Mouse (Mus musculus): Measurements from ENCODE around the gene Il6ra. TPM values are rescaled to one million over a fixed set of nuclear protein-coding genes. Genes with fewer than 3 reads are reported as not detected.
A peak's percentile ranks its signal among the peaks of the same experiment; 100 is the strongest.

Il6ra gene
- polyA plus RNA-seq, 1 experiment from 2014 or later: 0.45 TPM

DNA sequence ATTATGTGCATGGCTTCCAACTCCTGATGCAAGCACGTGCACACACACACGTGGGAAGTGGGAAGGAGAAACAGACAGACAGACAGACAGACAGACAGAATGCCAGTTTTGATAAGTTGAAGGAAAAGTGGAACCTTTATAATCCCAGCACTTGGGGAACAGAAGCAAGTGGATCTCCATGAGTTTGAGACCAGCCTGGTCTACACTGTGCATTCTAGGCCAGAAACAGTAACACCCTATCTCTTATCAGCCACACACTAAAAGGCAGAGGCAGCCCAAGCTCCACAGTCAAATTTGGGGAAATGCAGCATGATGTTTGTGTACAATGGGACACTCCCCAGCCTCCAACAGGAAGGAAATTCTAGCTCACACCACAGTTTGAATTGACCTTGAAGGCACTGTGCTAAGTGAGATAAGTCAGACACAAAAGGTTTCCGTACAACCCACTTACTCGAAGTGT, 29.4 kb downstream of the Il6ra start:
- Histone ChIP-seq H3K27ac (ENCODE audit: low read depth, low read length) (no peak overlapping the region), H3K4me1 (ENCODE audit: control insufficient read depth, insufficient read depth, low read length) (peaks cover under 1% of the 10 kb centered on the region), H3K9ac (ENCODE audit: low read length) (no peak overlapping the region), H3K27me3 (ENCODE audit: control insufficient read depth, insufficient read depth, low read length) (peaks cover 19% of the 10 kb centered on the region), H3K9me3 (ENCODE audit: control insufficient read depth, low read length) (no peaks in the 10 kb centered on the region), H3K4me3 (ENCODE audit: low read depth, low read length) (no peak overlapping the region), H3K4me2 (no peak overlapping the region), H3K36me3 (ENCODE audit: control insufficient read depth, insufficient read depth, low read length) (no peaks in the 10 kb centered on the region)
- WGBS: 88% methylated on average over 4 of the region's 4 CpGs
- ATAC-seq (ENCODE audit: low FRiP score) (no peak), DNase-seq (ENCODE audit: low spot score, missing footprints) (peak; percentile 56)

DNA sequence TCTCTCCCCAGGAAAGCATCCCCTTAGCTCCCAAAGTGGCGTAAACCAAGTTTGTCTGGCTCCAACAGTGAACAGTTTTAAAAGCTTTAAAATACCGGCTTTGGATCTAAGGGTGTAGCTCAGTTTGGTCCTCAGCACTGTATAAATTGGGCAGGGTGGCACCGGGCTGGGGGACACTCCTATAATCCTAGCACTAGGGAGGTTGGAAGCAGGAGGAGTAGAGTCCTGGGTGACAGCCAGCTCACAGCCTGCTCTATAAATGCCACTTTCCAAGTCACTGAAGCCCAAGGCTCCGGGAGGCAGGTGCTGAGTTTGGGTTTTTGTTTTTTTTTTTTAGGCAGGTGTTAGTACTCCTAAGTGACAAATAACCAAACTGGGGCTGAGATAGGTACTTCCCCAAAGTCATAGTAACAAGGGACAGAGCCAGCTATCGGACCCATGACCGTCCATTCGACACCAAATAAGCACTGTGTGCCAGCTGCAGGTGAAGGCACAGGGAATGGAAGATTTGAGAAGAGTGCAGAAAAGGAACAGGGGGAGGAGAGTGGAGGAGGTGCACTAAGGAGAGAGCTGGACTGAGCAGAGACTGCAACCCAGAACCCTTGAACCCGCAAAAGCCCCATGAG, 30.3 kb downstream of the Il6ra start:
- DNase-seq (ENCODE audit: low spot score, missing footprints): no peak
- H3K9ac ChIP-seq (ENCODE audit: low read length): no peak overlapping the region
- 77% methylated on average over 8 of the region's 8 CpGs for WGBS
- no peak overlapping the region for H3K4me2 ChIP-seq
- no peaks in the 10 kb centered on the region for H3K36me3 ChIP-seq (ENCODE audit: control insufficient read depth, insufficient read depth, low read length)
- peaks cover 23% of the 10 kb centered on the region for H3K27me3 ChIP-seq (ENCODE audit: control insufficient read depth, insufficient read depth, low read length)
- peaks cover 7% of the 10 kb centered on the region for H3K4me1 ChIP-seq (ENCODE audit: control insufficient read depth, insufficient read depth, low read length)
- no peak overlapping the region for H3K4me3 ChIP-seq (ENCODE audit: low read depth, low read length)
- H3K9me3 ChIP-seq (ENCODE audit: control insufficient read depth, low read length): no peaks in the 10 kb centered on the region
- ATAC-seq (ENCODE audit: low FRiP score): no peak
- H3K27ac ChIP-seq (ENCODE audit: low read depth, low read length): no peak overlapping the region

DNA sequence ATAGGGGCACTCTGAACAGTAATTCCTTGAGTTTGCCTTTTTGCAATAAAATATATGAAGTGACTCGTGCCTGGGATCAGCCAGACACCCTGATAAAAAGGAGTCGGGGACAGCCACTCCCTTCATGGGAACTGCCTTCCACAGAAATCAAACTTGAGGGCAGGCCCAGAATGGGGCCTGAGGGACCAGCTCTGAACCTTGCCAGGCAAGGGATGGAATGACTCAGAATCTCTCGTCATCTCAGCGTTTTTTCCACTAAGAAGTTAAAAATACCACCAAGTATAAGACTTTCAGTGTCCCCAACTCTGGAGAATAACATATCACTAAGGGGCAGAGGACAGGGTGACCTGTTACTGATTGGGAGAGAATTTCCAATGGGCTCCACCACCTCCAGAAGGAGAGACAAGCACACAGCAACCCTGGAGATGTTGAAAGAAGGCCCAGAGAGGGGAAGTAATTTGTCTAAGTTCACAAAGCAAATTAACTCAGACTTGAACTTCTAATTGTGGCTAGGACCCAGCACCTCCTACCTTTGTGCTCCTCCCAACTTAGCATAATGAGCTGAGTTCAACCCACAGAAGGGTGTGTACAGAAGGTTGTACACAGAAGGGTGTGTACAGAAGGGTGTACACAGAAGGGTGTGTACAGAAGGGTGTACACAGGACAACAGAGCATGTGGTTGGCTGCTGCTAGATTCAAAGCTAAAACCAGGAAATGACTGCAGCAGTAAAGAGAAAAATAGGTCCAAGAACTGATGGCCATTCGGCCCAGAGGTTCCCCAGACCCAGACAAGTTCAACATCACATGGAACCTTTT, 32.8 kb downstream of the Il6ra start:
- WGBS: 85% methylated on average over 5 of the region's 5 CpGs
- peaks cover 41% of the 10 kb centered on the region for H3K27me3 ChIP-seq (ENCODE audit: control insufficient read depth, insufficient read depth, low read length)

DNA sequence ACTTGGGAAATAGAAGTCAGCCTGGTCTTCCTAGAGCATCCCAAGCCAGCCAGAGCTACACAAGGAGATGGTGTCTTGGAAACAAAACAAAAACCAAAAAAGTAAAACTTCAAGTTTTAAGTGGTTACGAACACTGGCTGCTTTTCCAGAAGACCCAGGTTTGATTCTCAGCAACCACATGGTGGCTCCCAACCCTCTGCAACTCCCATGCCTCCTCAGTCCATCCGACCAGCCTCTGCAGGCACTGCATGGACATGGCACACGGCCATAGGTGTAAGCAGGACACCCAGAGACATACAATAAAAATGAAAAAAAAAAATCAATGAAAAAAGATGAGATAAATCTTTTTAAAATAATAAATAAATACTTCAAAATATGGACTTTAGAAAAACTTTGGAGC, 33.7 kb downstream of the Il6ra start:
- H3K4me2 ChIP-seq: no peak overlapping the region
- no peaks in the 10 kb centered on the region for H3K36me3 ChIP-seq (ENCODE audit: control insufficient read depth, insufficient read depth, low read length)
- DNase-seq (ENCODE audit: low spot score, missing footprints): no peak
- H3K9ac ChIP-seq (ENCODE audit: low read length): no peak overlapping the region
- no peak for ATAC-seq (ENCODE audit: low FRiP score)
- H3K27ac ChIP-seq (ENCODE audit: low read depth, low read length): no peak overlapping the region
- no peak overlapping the region for H3K4me3 ChIP-seq (ENCODE audit: low read depth, low read length)
- no peaks in the 10 kb centered on the region for H3K9me3 ChIP-seq (ENCODE audit: control insufficient read depth, low read length)
- peaks cover 7% of the 10 kb centered on the region for H3K4me1 ChIP-seq (ENCODE audit: control insufficient read depth, insufficient read depth, low read length)
- 69% methylated on average over 3 of the region's 3 CpGs for WGBS
- H3K27me3 ChIP-seq (ENCODE audit: control insufficient read depth, insufficient read depth, low read length): peaks cover 41% of the 10 kb centered on the region

More for the DNA sequence above, 32.8 kb downstream of the Il6ra start:
- DNase-seq (ENCODE audit: low spot score, missing footprints): no peak
- Histone ChIP-seq H3K27ac (ENCODE audit: low read depth, low read length) (no peak overlapping the region), H3K4me3 (ENCODE audit: low read depth, low read length) (no peak overlapping the region), H3K4me1 (ENCODE audit: control insufficient read depth, insufficient read depth, low read length) (peaks cover 7% of the 10 kb centered on the region), H3K36me3 (ENCODE audit: control insufficient read depth, insufficient read depth, low read length) (no peaks in the 10 kb centered on the region), H3K9me3 (ENCODE audit: control insufficient read depth, low read length) (no peaks in the 10 kb centered on the region), H3K9ac (ENCODE audit: low read length) (no peak overlapping the region), H3K4me2 (no peak overlapping the region)
- no peak for ATAC-seq (ENCODE audit: low FRiP score)

DNA sequence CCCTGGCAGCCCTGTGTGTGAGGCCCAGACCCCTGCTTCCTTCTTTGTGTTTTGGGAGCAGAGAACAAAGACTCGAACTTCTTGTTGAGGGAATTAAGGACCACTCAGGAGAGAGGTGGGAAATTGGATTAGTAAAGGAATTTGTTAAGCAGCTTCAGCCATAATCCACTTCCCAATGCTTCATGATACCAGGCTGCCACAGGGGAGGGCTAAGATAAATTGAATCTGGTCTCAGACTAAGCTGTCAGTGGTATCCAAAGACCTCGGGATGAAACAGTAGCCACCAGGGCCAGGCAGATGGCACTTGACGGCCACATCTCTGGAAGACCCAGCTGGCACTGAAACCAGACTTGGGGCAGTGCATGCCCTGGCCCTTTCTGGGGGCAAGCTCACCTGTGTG, 34.5 kb downstream of the Il6ra start:
- Histone ChIP-seq H3K9ac (ENCODE audit: low read length) (no peak overlapping the region), H3K36me3 (ENCODE audit: control insufficient read depth, insufficient read depth, low read length) (no peaks in the 10 kb centered on the region), H3K27ac (ENCODE audit: low read depth, low read length) (no peak overlapping the region), H3K4me1 (ENCODE audit: control insufficient read depth, insufficient read depth, low read length) (peaks cover 7% of the 10 kb centered on the region), H3K27me3 (ENCODE audit: control insufficient read depth, insufficient read depth, low read length) (peaks cover 41% of the 10 kb centered on the region), H3K9me3 (ENCODE audit: control insufficient read depth, low read length) (no peaks in the 10 kb centered on the region), H3K4me3 (ENCODE audit: low read depth, low read length) (no peak overlapping the region), H3K4me2 (no peak overlapping the region)
- no peak for ATAC-seq (ENCODE audit: low FRiP score)
- no peak for DNase-seq (ENCODE audit: low spot score, missing footprints)
- 3% methylated on average over 3 of the region's 3 CpGs for WGBS

DNA sequence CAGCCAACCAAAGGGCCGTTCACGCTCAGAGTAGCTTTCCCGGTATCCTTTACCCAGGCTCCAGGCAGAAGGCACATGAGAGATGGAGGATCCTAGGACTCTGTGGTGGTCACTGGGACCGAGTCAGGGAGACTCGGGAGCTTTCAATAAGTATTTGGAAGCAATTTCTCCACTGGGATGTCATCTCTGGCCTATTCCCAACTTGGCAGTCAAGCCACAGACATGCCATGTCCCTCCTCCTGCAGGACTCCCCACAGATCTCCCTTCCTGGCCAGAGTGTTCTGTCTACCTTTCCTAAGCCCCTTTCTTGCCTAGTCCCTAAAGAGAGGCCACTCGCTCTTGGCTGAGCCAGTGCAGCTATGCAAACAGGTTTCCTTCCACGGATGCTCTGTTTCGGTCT, 35.9 kb downstream of the Il6ra start:
- H3K4me3 ChIP-seq (ENCODE audit: low read depth, low read length): no peak overlapping the region
- no peaks in the 10 kb centered on the region for H3K9me3 ChIP-seq (ENCODE audit: control insufficient read depth, low read length)
- no peak for ATAC-seq (ENCODE audit: low FRiP score)
- DNase-seq (ENCODE audit: low spot score, missing footprints): no peak
- H3K27me3 ChIP-seq (ENCODE audit: control insufficient read depth, insufficient read depth, low read length): peaks cover 33% of the 10 kb centered on the region
- WGBS: 75% methylated on average over 8 of the region's 8 CpGs
- no peak overlapping the region for H3K27ac ChIP-seq (ENCODE audit: low read depth, low read length)
- no peaks in the 10 kb centered on the region for H3K36me3 ChIP-seq (ENCODE audit: control insufficient read depth, insufficient read depth, low read length)
- peaks cover 7% of the 10 kb centered on the region for H3K4me1 ChIP-seq (ENCODE audit: control insufficient read depth, insufficient read depth, low read length)
- H3K9ac ChIP-seq (ENCODE audit: low read length): no peak overlapping the region
- no peak overlapping the region for H3K4me2 ChIP-seq

DNA sequence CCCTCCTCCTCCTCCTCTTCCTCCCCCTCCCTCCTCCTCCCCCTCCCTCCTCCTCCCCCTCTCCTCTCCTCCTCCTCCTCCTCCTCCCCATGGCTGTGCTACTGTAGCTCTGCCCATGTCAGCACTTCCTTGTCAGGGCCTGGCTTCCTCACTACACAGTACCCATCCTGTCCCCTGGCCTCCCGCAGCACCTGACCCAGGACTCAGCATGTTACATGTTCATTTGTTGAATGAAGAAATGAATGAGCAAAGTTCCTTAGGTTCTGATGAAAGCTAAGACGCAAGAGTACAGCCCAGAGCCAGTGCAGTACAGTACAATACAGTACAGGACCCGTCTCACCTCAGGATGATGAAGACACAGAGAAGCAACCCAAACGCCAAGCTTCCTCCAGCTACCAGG, 36.5 kb downstream of the Il6ra start:
- Histone ChIP-seq H3K9ac (ENCODE audit: low read length) (no peak overlapping the region), H3K4me3 (ENCODE audit: low read depth, low read length) (no peak overlapping the region), H3K27ac (ENCODE audit: low read depth, low read length) (no peak overlapping the region), H3K4me2 (no peak overlapping the region), H3K9me3 (ENCODE audit: control insufficient read depth, low read length) (no peaks in the 10 kb centered on the region), H3K36me3 (ENCODE audit: control insufficient read depth, insufficient read depth, low read length) (no peaks in the 10 kb centered on the region), H3K27me3 (ENCODE audit: control insufficient read depth, insufficient read depth, low read length) (peaks cover 33% of the 10 kb centered on the region), H3K4me1 (ENCODE audit: control insufficient read depth, insufficient read depth, low read length) (peaks cover 7% of the 10 kb centered on the region)
- WGBS: 77% methylated on average over 4 of the region's 4 CpGs
- DNase-seq (ENCODE audit: low spot score, missing footprints) (no peak), ATAC-seq (ENCODE audit: low FRiP score) (no peak)

DNA sequence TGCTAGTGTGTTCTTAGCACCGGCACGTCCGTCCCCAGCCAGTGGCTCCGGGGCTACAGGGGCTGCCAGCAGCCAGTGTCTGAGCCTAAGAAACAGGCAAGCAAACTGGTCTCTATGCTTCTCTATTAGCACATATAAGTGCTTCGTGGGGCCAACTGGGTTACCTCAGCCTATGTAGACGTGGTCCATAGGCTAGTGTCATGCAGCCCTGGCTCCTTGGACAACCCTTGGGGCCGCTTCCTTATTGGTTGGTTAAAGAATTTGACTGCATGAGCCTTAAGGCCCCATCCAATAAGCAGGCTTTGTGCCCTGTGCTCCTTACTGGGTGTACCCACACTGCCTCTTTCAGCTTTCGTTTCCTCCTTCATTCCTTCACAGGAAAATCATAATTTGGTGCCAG, 37.2 kb downstream of the Il6ra start:
- Histone ChIP-seq H3K4me3 (ENCODE audit: low read depth, low read length) (no peak overlapping the region), H3K36me3 (ENCODE audit: control insufficient read depth, insufficient read depth, low read length) (no peaks in the 10 kb centered on the region), H3K4me1 (ENCODE audit: control insufficient read depth, insufficient read depth, low read length) (peaks cover 7% of the 10 kb centered on the region), H3K27me3 (ENCODE audit: control insufficient read depth, insufficient read depth, low read length) (peaks cover 29% of the 10 kb centered on the region), H3K9me3 (ENCODE audit: control insufficient read depth, low read length) (no peaks in the 10 kb centered on the region), H3K9ac (ENCODE audit: low read length) (no peak overlapping the region), H3K27ac (ENCODE audit: low read depth, low read length) (no peak overlapping the region), H3K4me2 (no peak overlapping the region)
- 81% methylated on average over 8 of the region's 8 CpGs for WGBS
- ATAC-seq (ENCODE audit: low FRiP score) (no peak), DNase-seq (ENCODE audit: low spot score, missing footprints) (no peak)

DNA sequence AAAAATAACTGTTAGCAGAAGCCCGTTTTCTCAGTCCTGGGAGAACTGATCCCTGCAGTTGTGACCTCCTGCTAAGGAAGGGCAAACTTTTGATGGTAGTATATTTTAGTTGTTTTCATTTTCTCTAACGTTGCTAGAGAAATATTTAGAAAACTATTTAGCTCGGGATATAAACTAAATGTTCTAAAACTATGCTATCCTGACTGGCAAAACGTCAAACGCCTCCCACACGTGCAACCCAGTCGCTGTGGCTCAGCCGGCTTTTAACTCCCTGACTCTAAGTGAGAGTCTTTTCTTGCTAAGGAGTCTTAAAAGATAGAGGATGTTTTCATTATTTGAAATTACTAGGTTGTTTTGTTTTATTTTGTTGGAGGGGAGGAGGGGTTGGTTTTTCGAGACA, 38.0 kb downstream of the Il6ra start:
- H3K27me3 ChIP-seq (ENCODE audit: control insufficient read depth, insufficient read depth, low read length): peaks cover 26% of the 10 kb centered on the region
- H3K4me3 ChIP-seq (ENCODE audit: low read depth, low read length): no peak overlapping the region
- ATAC-seq (ENCODE audit: low FRiP score) (no peak), DNase-seq (ENCODE audit: low spot score, missing footprints) (no peak)
- no peaks in the 10 kb centered on the region for H3K36me3 ChIP-seq (ENCODE audit: control insufficient read depth, insufficient read depth, low read length)
- WGBS: 89% methylated on average over 9 of the region's 9 CpGs
- H3K9me3 ChIP-seq (ENCODE audit: control insufficient read depth, low read length): no peaks in the 10 kb centered on the region
- H3K9ac ChIP-seq (ENCODE audit: low read length): no peak overlapping the region
- H3K27ac ChIP-seq (ENCODE audit: low read depth, low read length): no peak overlapping the region
- no peak overlapping the region for H3K4me2 ChIP-seq
- H3K4me1 ChIP-seq (ENCODE audit: control insufficient read depth, insufficient read depth, low read length): peaks cover 7% of the 10 kb centered on the region
